Mouse (Mus musculus): Measurements from ENCODE around the gene Vmn1r207-ps.
"Not testable (repeated sequence)": the region's sequence is repeated elsewhere in the genome, so short reads cannot be mapped to it uniquely, and the experiment has no call there.

- TF ChIP-seq CTCF (IDR thresholded peaks at IDR 0.05; ENCODE audit: borderline replicate concordance, insufficient read depth, low read depth, low read length); POLR2A (IDR thresholded peaks at IDR 0.05; ENCODE audit: borderline replicate concordance, insufficient read depth, low read length): not testable (repeated sequence)
Observed at GRCm38 (mm10) chr13:22729529-22729928, at the start of gene Vmn1r207-ps.
